Mouse (Mus musculus) heart, embryonic 10.5 days (tissue): Measurements from ENCODE around the gene Fbxl5. TPM values are rescaled to one million over a fixed set of nuclear protein-coding genes. Genes with fewer than 3 reads are reported as not detected.

Experiments
- DNase-seq: peaks from one replicate; pipeline ENCODE4 v3.0.0-alpha.2; 2017; ENCODE audit warnings: low spot score
- H3K27ac ChIP-seq: fragments of 300-500 bp; sonication (generic); 2 replicates; pipeline ENCODE4 v1.5.1; 2016; ENCODE audit warnings: mild to moderate bottlenecking
- H3K27me3 ChIP-seq: fragments of 300-500 bp; sonication (generic); 2 replicates; pipeline ENCODE4 v1.6.1; 2016; ENCODE audit warnings: mild to moderate bottlenecking; ENCODE audit not compliant: poor library complexity, insufficient read depth, severe bottlenecking
- H3K36me3 ChIP-seq: fragments of 300-500 bp; sonication (generic); 2 replicates; pipeline ENCODE4 v1.6.1; 2016; ENCODE audit warnings: mild to moderate bottlenecking, moderate library complexity
- H3K4me1 ChIP-seq: fragments of 300-500 bp; sonication (generic); 2 replicates; pipeline ENCODE4 v1.6.1; 2016; ENCODE audit warnings: mild to moderate bottlenecking
- H3K4me3 ChIP-seq: fragments of 300-500 bp; sonication (generic); 2 replicates; pipeline ENCODE4 v1.5.1; 2016; ENCODE audit warnings: mild to moderate bottlenecking, moderate library complexity
- H3K9me3 ChIP-seq: fragments of 300-500 bp; sonication (generic); 2 replicates; pipeline ENCODE4 v1.6.1; 2016; ENCODE audit warnings: mild to moderate bottlenecking, moderate library complexity
- whole genome bisulfite sequencing: fragments of 180-500 bp; shearing (Covaris S2); methylation state at CpG from one replicate; pipeline ENCODE4 v1.1.7; 2016; 5-methylcytosine and 5-hydroxymethylcytosine counted together
- polyA plus RNA-seq: library from polyadenylated mRNA; unstranded; fragments of >200 nt; fragmentation: Nextera tagmentation; extraction: Ambion mirVana; gene quantifications from 2 replicates; pipeline ENCODE4 v1.2.1, GENCODE M21; 2016

Gene Fbxl5
- polyA plus RNA-seq, 1 experiment from 2014 or later, result 43.5 TPM

- Histone ChIP-seq H3K9me3 (no peaks in the 10 kb centered on the region), H3K27me3 (no peaks in the 10 kb centered on the region), H3K27ac (no peak overlapping the region), H3K4me3 (no peak overlapping the region), H3K4me1 (no peaks in the 10 kb centered on the region), H3K36me3 (peaks cover 14% of the 10 kb centered on the region)
- 84% methylated on average over 3 of the region's 3 CpGs for WGBS
- DNase-seq, result no peak
These were observed 72.3 kb downstream of the Fbxl5 start for GRCm38 (mm10) chr5:43749092-43749491.

- H3K4me1 ChIP-seq, result no peaks in the 10 kb centered on the region
- no peak overlapping the region for H3K27ac ChIP-seq
- H3K9me3 ChIP-seq, result no peaks in the 10 kb centered on the region
- H3K27me3 ChIP-seq, result no peaks in the 10 kb centered on the region
- peaks cover 13% of the 10 kb centered on the region for H3K36me3 ChIP-seq
- H3K4me3 ChIP-seq, result no peak overlapping the region
- no peak for DNase-seq
- WGBS, result 90% methylated on average over 4 of the region's 4 CpGs
These were observed 73.4 kb downstream of the Fbxl5 start for GRCm38 (mm10) chr5:43748039-43748438.

- Histone ChIP-seq H3K36me3 (peaks cover 26% of the 10 kb centered on the region), H3K27me3 (no peaks in the 10 kb centered on the region), H3K4me3 (no peak overlapping the region), H3K27ac (no peak overlapping the region), H3K4me1 (no peaks in the 10 kb centered on the region), H3K9me3 (no peaks in the 10 kb centered on the region)
- no peak for DNase-seq
- 72% methylated on average over 5 of the region's 5 CpGs for WGBS
These were observed 76.3 kb downstream of the Fbxl5 start for GRCm38 (mm10) chr5:43745156-43745555.

GRCm38 (mm10) chr5:43744187-43744586 is 77.3 kb downstream of the Fbxl5 start:
- H3K4me1 ChIP-seq, result no peaks in the 10 kb centered on the region
- no peak overlapping the region for H3K4me3 ChIP-seq
- no peaks in the 10 kb centered on the region for H3K9me3 ChIP-seq
- WGBS, result 90% methylated on average over 1 of the region's 1 CpGs
- no peak for DNase-seq
- H3K36me3 ChIP-seq, result peaks cover 24% of the 10 kb centered on the region
- no peaks in the 10 kb centered on the region for H3K27me3 ChIP-seq
- H3K27ac ChIP-seq, result no peak overlapping the region

DNA sequence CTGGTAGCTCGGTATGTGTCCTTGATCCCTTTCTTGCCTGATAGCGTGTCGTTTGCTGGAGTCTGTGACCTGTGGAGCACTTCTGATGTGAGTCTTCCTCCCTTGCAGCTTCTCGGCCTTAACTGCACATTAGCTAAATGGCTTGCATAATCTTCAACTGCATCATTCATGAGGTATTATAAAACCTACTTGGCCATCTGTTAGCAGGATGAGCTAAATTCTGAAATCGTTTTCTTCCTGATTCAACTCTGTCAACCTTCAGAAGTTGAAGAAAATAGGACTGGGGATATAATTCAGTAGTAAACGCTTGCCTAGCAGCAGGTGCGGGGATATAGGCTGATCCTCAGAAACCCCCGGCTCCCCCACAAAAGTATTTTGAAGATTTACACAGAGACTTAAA is 89.1 kb downstream of the Fbxl5 start:
- no peak overlapping the region for H3K27ac ChIP-seq
- no peaks in the 10 kb centered on the region for H3K27me3 ChIP-seq
- H3K9me3 ChIP-seq, result no peaks in the 10 kb centered on the region
- H3K36me3 ChIP-seq, result peaks cover 41% of the 10 kb centered on the region
- WGBS, result 80% methylated on average over 8 of the region's 8 CpGs
- peaks cover 8% of the 10 kb centered on the region for H3K4me1 ChIP-seq
- no peak overlapping the region for H3K4me3 ChIP-seq
- no peak for DNase-seq

DNA sequence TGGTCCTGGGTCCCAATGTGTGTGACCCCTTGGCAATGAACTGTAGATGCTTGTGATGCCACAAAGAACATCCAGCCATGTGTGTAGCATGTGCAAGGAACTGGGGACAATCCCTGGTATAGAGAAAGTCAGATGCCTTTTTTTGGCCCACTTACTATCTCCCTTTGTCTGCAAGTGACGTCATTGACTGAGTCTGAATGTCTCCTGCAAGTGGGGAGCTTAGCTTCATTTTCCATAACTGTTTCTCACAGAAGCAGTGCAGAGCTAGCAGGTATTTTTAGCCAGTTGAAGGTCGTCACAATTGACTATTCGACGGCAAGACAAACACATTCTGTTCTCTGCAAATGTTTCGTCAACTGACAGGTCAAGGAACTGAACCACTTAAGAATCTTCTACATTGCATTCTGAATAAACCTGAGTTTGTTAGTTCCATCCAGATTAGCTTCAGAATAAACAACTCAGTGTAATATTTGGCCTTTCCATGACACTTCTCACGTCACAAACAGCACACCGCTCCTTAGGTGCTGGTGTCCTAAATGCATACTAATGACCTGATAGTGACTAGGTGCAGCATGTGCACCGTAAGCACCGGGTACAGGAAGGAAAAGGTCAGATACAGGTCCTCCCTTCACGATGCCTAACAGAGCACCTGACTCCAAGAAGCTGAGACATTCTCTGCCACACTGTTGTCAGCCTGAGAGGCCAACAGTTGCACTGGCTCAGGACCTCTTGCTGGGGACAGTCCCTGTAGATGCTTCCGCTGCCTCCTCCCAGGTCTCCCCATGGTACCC is 92.9 kb downstream of the Fbxl5 start:
- WGBS, result 57% methylated on average over 11 of the region's 11 CpGs
- H3K36me3 ChIP-seq, result peaks cover 37% of the 10 kb centered on the region; the same call in 1 of the 2 replicates
- H3K4me3 ChIP-seq, result no peak overlapping the region
- H3K9me3 ChIP-seq, result no peaks in the 10 kb centered on the region
- peaks cover 8% of the 10 kb centered on the region for H3K4me1 ChIP-seq
- no peak overlapping the region for H3K27ac ChIP-seq
- DNase-seq, result no peak
- no peaks in the 10 kb centered on the region for H3K27me3 ChIP-seq

- Histone ChIP-seq H3K9me3 (no peaks in the 10 kb centered on the region), H3K4me3 (no peak overlapping the region), H3K36me3 (peaks cover 44% of the 10 kb centered on the region), H3K4me1 (peaks cover 8% of the 10 kb centered on the region), H3K27ac (no peak overlapping the region), H3K27me3 (no peaks in the 10 kb centered on the region)
- DNase-seq, result no peak
- WGBS, result 82% methylated on average over 7 of the region's 7 CpGs
These were observed 97.6 kb downstream of the Fbxl5 start for GRCm38 (mm10) chr5:43723830-43724229.

DNA sequence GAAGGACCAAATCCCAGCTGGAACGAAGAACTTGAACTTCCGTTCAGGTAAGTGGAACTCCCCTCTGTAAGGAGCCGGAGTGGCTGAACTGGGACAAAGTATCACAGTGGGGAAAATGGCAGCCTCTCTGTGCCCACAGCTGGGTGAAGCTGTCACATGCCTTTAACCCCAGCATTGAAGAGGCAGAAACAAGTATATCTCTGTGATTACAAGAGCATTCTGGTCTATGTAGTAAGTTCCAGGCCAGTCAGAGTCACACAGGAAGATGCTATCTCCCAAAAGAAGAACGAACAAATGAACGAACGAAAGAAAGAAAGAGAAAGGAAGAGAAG is 99.0 kb downstream of the Fbxl5 start:
- WGBS, result 89% methylated on average over 6 of the region's 6 CpGs
- Histone ChIP-seq H3K4me3 (no peak overlapping the region), H3K9me3 (no peaks in the 10 kb centered on the region), H3K27ac (no peak overlapping the region), H3K27me3 (no peaks in the 10 kb centered on the region), H3K4me1 (no peaks in the 10 kb centered on the region), H3K36me3 (peaks cover 58% of the 10 kb centered on the region)
- DNase-seq, result no peak

GRCm38 (mm10) chr5:43721538-43722451 is 99.6 kb downstream of the Fbxl5 start:
- H3K9me3 ChIP-seq, result no peaks in the 10 kb centered on the region
- WGBS, result 82% methylated on average over 5 of the region's 5 CpGs
- H3K4me1 ChIP-seq, result no peaks in the 10 kb centered on the region
- no peaks in the 10 kb centered on the region for H3K27me3 ChIP-seq
- DNase-seq, result no peak
- no peak overlapping the region for H3K4me3 ChIP-seq
- no peak overlapping the region for H3K27ac ChIP-seq
- H3K36me3 ChIP-seq, result peaks cover 61% of the 10 kb centered on the region

GRCm38 (mm10) chr5:43699240-43699639 is 122.2 kb downstream of the Fbxl5 start:
- Histone ChIP-seq H3K9me3 (no peaks in the 10 kb centered on the region), H3K4me3 (no peak overlapping the region), H3K36me3 (peaks cover 85% of the 10 kb centered on the region), H3K4me1 (no peaks in the 10 kb centered on the region), H3K27ac (no peak overlapping the region), H3K27me3 (no peaks in the 10 kb centered on the region)
- DNase-seq, result no peak

DNA sequence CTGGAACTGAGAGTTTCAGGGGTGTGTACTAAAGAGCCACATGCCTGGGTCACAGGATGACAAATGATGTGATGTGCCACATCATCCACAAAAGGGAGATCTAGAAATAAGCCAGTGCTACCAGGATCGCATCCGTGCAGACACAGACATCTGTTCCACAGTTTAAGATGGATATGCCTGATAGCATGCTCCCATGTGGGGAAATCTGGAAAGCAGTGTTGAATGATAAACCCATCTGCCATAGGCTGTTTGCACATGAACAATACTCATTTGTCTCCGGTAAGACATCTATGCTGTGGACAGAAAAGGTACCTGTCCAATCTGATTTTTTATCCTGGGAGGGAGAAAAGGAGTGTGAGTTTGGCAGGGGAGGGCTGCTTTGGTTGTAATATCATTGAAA is 124.3 kb downstream of the Fbxl5 start:
- no peaks in the 10 kb centered on the region for H3K27me3 ChIP-seq
- 87% methylated on average over 3 of the region's 3 CpGs for WGBS
- H3K9me3 ChIP-seq, result no peaks in the 10 kb centered on the region
- DNase-seq, result no peak
- no peak overlapping the region for H3K27ac ChIP-seq
- no peak overlapping the region for H3K4me3 ChIP-seq
- H3K4me1 ChIP-seq, result no peaks in the 10 kb centered on the region
- H3K36me3 ChIP-seq, result peaks cover 76% of the 10 kb centered on the region
